7 mouse cellular contexts compared by ENCODE assay signal in the genomic region with DNA sequence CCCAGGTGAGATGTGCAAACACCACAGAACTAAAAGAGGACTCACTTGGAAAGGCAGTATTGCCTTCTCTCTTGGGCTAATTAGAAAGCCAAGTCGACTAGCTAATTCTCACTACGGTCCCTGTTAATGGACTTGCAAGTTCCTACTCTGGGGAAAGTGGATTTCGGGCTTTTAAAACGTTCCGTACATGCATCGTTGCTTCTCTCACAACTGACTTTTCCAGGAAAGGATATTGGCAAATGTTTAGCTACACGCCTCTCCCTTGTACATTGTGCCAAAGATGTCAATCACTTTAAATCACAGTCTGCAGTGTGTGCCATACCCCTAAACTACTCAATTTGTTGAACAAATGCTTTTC. TPM values are rescaled to one million over a fixed set of nuclear protein-coding genes. Genes with fewer than 3 reads are reported as not detected.
DNase-seq lines count a peak whose midpoint lies in the region; ATAC-seq and TF ChIP-seq lines count a peak whose summit lies in the region.

No protein-coding gene starts in this region.

- H3K9ac ChIP-seq in forebrain, embryonic 14.5 days (ENCODE audit: low read length) = no peak overlapping the region
- H3K9ac ChIP-seq in limb, embryonic 14.5 days (ENCODE audit: low read depth, low read length, severe bottlenecking) = no peak overlapping the region

- H3K27me3 ChIP-seq in testis, adult 2 months (ENCODE audit: control insufficient read depth, insufficient read depth, low read length) = no peaks in the 10 kb centered on the region
- no peaks in the 10 kb centered on the region for H3K27me3 ChIP-seq in forebrain, embryonic 14.5 days (replicated peaks; ENCODE audit: control insufficient read depth, insufficient read depth, low read length)
- H3K27me3 ChIP-seq in limb, embryonic 14.5 days (ENCODE audit: control insufficient read depth, insufficient read depth, low read length) = no peaks in the 10 kb centered on the region

- WGBS in forebrain, embryonic 14.5 days = 4% methylated on average over 7 of the region's 7 CpGs
- WGBS in limb, embryonic 14.5 days = 11% methylated on average over 7 of the region's 7 CpGs

- no peak for ATAC-seq in forebrain, embryonic 14.5 days
- ATAC-seq in limb, embryonic 14.5 days (ENCODE audit: low FRiP score, low read depth) = no peak
- no peak for ATAC-seq in erythroid progenitor cell, adult 5-6 weeks (replicated peaks; ENCODE audit: low FRiP score, poor library complexity, severe bottlenecking)

- H3K4me3 ChIP-seq in testis, adult 2 months (ENCODE audit: control insufficient read depth, low read depth, low read length) = peak overlapping the region; percentile 75; the same call in 1 of the 2 replicates
- H3K4me3 ChIP-seq in forebrain, embryonic 14.5 days (ENCODE audit: low read depth, low read length) = peak overlapping the region; percentile 96
- H3K4me3 ChIP-seq in limb, embryonic 14.5 days (replicated peaks; ENCODE audit: low read length) = peak overlapping the region; percentile 91

- peaks cover 4% of the 10 kb centered on the region for H3K4me1 ChIP-seq in testis, adult 2 months (ENCODE audit: control insufficient read depth, insufficient read depth, low read length)
- H3K4me1 ChIP-seq in forebrain, embryonic 14.5 days (ENCODE audit: control insufficient read depth, insufficient read depth, low read length) = peaks cover 8% of the 10 kb centered on the region; the same call in 1 of the 2 replicates
- 0 out of 2 replicates have a peak, but pooled peaks cover 2% of the 10 kb centered on the region for H3K4me1 ChIP-seq in limb, embryonic 14.5 days (ENCODE audit: control insufficient read depth, insufficient read depth, low read length)

- no peak for TF ChIP-seq POLR2A in testis, adult 2 months (IDR thresholded peaks at IDR 0.05; ENCODE audit: control insufficient read depth, low read depth, low read length)
- TF ChIP-seq POLR2A in limb, embryonic 14.5 days (IDR thresholded peaks at IDR 0.05; ENCODE audit: borderline replicate concordance, extremely low read depth, insufficient read depth, insufficient read length) = no peak

- H3K27ac ChIP-seq in testis, adult 2 months (ENCODE audit: control insufficient read depth, insufficient read depth, low read depth, low read length) = no peak overlapping the region
- no peak overlapping the region for H3K27ac ChIP-seq in forebrain, embryonic 14.5 days (ENCODE audit: low read depth, low read length)
- no peak overlapping the region for H3K27ac ChIP-seq in limb, embryonic 14.5 days (replicated peaks; ENCODE audit: low read depth, low read length)

- no peak for DNase-seq in testis, postnatal 10 days (ENCODE audit: low spot score)
- peak; percentile 66 for DNase-seq in forebrain, embryonic 14.5 days (ENCODE audit: low spot score)
- DNase-seq in limb, embryonic 14.5 days (ENCODE audit: low spot score) = no peak
- no peak for DNase-seq in urinary bladder, postnatal 10 days (ENCODE audit: low spot score)
- DNase-seq in adrenal gland, postnatal 14 days = no peak

- H3K9me3 ChIP-seq in forebrain, embryonic 14.5 days (replicated peaks; ENCODE audit: control insufficient read depth, low read length) = no peaks in the 10 kb centered on the region
- H3K9me3 ChIP-seq in limb, embryonic 14.5 days (ENCODE audit: control insufficient read depth, low read length) = no peaks in the 10 kb centered on the region

- peak overlapping the region; percentile 72 for H3K4me2 ChIP-seq in forebrain, embryonic 14.5 days (ENCODE audit: low read length)
- H3K4me2 ChIP-seq in limb, embryonic 14.5 days (replicated peaks; ENCODE audit: low read depth, low read length, severe bottlenecking) = peak overlapping the region; percentile 54

- no peaks in the 10 kb centered on the region; the same call in 1 of the 2 replicates for H3K36me3 ChIP-seq in testis, adult 2 months (ENCODE audit: control insufficient read depth, insufficient read depth, low read length)
- no peaks in the 10 kb centered on the region for H3K36me3 ChIP-seq in forebrain, embryonic 14.5 days (ENCODE audit: control insufficient read depth, insufficient read depth, low read length)
- H3K36me3 ChIP-seq in limb, embryonic 14.5 days (ENCODE audit: control insufficient read depth, insufficient read depth, low read length) = no peaks in the 10 kb centered on the region

- TF ChIP-seq CTCF in testis, adult 2 months (IDR thresholded peaks at IDR 0.05; ENCODE audit: control insufficient read depth, insufficient read depth, insufficient replicate concordance, low read depth, low read length) = no peak

RNA-seq across cellular contexts. Expression of a gene that starts 0.9 kb away (rescaled TPM):
- polyA plus RNA-seq in testis, adult 2 months (2012; rRNA removed) = 3.6 and 4.9 TPM in 2 replicates
- polyA plus RNA-seq in forebrain, embryonic 14.5 days (2014; fragmentation: Nextera tagmentation; extraction: Ambion mirVana) = 9.1 and 10.3 TPM in 2 replicates
- 6.9 and 7.8 TPM in 2 replicates for polyA plus RNA-seq in limb, embryonic 14.5 days (2012; rRNA removed)
- polyA plus RNA-seq in limb, embryonic 14.5 days (2014; fragmentation: Nextera tagmentation; extraction: Ambion mirVana) = 11.2 and 11.5 TPM in 2 replicates
- total RNA-seq in erythroid progenitor cell, adult 5-6 weeks (2015; ENCODE audit: low replicate concordance) = 1.3 and 2.5 TPM in 2 replicates
- 1.6 and 2.6 TPM in 2 replicates for total RNA-seq in erythroid progenitor cell, adult 5-6 weeks (2017; ENCODE audit: low replicate concordance)
- total RNA-seq in adrenal gland, postnatal 14 days (2021) = 13.3 and 16.7 TPM in 2 replicates
